Mouse (Mus musculus) leukemia stem cell, adult 10-12 weeks (primary cell): Measurements from ENCODE around the gene Vmn1r104. TPM values are rescaled to one million over a fixed set of nuclear protein-coding genes. Genes with fewer than 3 reads are reported as not detected.

Experiments used
- polyA plus RNA-seq: library from polyadenylated mRNA; stranded (reverse); fragments of >175 nt; gene quantifications from 2 replicates; pipeline ENCODE4 v1.2.3, GENCODE M21; 2012; ENCODE audit warnings: low replicate concordance

Vmn1r104 gene
- not detected in 2 replicates for polyA plus RNA-seq

DNA sequence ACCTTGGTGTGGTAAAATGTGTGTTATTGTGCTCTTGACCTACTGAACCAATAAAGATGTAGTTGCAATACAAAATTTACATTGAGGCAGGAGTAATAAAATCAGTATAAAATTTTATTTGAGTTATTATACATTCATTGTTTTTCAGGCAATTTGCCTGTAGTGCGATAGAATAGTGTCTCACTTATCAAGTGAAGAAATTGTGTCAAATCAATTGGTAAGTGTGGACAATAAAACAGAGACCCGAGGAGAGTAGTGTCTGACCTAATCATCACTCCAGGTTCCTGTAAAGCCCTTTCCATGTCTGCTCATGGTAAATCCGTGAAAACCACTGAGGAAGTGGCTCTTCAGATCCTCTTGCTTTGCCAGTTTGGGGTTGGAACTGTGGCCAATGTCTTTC lies at the start of gene Vmn1r104:
Gene Vmn1r104 (plus strand): TSS at position 301 of the 400 bp plus-strand sequence.

GRCm38 (mm10) chr7:20510434-20510833 lies 23.2 kb upstream of the Vmn1r104 start, which contains the start of gene Vmn1r103:
Gene Vmn1r103 (minus strand): TSS chr7:20510534.

DNA sequence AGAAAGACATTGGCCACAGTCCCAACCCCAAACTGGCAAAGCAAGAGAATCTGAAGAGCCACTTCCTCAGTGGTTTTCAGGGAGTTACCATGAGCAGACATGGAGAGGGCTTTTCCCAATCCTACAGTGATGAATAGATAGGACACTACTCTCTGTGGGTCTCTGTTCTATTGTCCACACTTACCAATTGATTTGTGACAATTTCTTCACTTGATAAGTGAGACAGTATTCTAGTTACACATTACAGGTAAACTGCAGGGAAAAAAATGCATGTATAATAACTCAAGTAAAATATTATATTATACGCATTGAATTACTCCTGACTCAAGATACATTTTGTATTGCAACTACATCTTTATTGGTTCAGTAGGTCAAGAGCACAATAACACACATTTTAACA lies 12.0 kb downstream of the Vmn1r104 start, which contains the start of gene Gm5726:
Gene Gm5726 (minus strand): TSS at position 101 of the 400 bp plus-strand sequence.

DNA sequence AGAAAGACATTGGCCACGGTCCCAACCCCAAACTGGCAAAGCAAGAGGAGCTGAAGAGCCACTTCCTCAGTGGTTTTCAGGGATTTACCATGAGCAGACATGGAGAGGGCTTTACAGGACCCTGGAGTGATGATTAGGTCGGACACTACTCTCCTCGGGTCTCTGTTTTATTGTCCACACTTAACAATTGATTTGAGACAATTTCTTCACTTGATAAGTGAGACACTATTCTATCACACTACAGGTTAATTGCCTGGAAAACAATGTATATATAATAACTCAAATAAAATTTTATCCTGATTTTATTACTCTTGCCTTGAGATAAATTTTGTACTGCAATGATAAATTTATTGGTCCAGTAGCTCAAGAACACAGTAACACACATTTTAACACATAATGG lies 42.5 kb downstream of the Vmn1r104 start, which contains the start of gene Gm4141:
Gene Gm4141 (minus strand): TSS at position 101 of the 400 bp plus-strand sequence.

Other genes starting within 250 kb of the Vmn1r104 start
- gene Gm4133, start 199.8 kb upstream of the Vmn1r104 start, polyA plus RNA-seq: not detected in 2 replicates
- gene Gm5728, start 158.4 kb upstream of the Vmn1r104 start, polyA plus RNA-seq: not detected in 2 replicates
- not detected in 2 replicates for gene Vmn1r100, start 115.9 kb upstream of the Vmn1r104 start, polyA plus RNA-seq
- not detected in 2 replicates for gene Vmn1r101, start 91.2 kb upstream of the Vmn1r104 start, polyA plus RNA-seq
- gene Gm10670, start 58.9 kb upstream of the Vmn1r104 start, polyA plus RNA-seq: not detected in 2 replicates
- not detected in 2 replicates for gene Vmn1r103, start 23.3 kb upstream of the Vmn1r104 start, polyA plus RNA-seq
- gene Gm5726, start 11.9 kb downstream of the Vmn1r104 start, polyA plus RNA-seq: not detected in 2 replicates
- not detected in 2 replicates for gene Gm4141, start 42.4 kb downstream of the Vmn1r104 start, polyA plus RNA-seq
- not detected in 2 replicates for gene Gm4513, start 65.2 kb downstream of the Vmn1r104 start, polyA plus RNA-seq
- gene Vmn1r107, start 135.1 kb downstream of the Vmn1r104 start, polyA plus RNA-seq: not detected in 2 replicates
- not detected in 2 replicates for gene Vmn1r111, start 169.4 kb downstream of the Vmn1r104 start, polyA plus RNA-seq
- gene Gm10668, start 196.8 kb downstream of the Vmn1r104 start, polyA plus RNA-seq: not detected in 2 replicates
- not detected in 2 replicates for gene Vmn1r112, start 237.3 kb downstream of the Vmn1r104 start, polyA plus RNA-seq